Mouse (Mus musculus): ENCODE measurements around the gene Ncoa1.

- no peak for TF ChIP-seq CTCF (IDR thresholded peaks at IDR 0.05; ENCODE audit: low read depth, low read length)
- TF ChIP-seq EP300 (IDR thresholded peaks at IDR 0.05; ENCODE audit: insufficient read depth, low read depth, low read length): no peak
- TF ChIP-seq POLR2A (IDR thresholded peaks at IDR 0.05; ENCODE audit: insufficient read depth, low read length): no peak
These were observed 26.8 kb upstream of the Ncoa1 start for GRCm38 (mm10) chr12:4503673-4504326.
